Mouse (Mus musculus) embryonic facial prominence, embryonic 12.5 days (tissue): ENCODE results near the gene Zfhx3. TPM values are rescaled to one million over a fixed set of nuclear protein-coding genes. Genes with fewer than 3 reads are reported as not detected.

Experiments used
- ATAC-seq: fragments of 200-750 bp; cut with Nextera tagmentation; 2 replicates; pipeline ENCODE4 v1.8.0; 2017; ENCODE audit not compliant: insufficient number of reproducible peaks, insufficient read depth, low FRiP score, low TSS enrichment
- H3K27ac ChIP-seq: fragments of 300-500 bp; sonication (generic); 2 replicates; pipeline ENCODE4 v1.5.1; 2016; ENCODE audit warnings: mild to moderate bottlenecking
- H3K27me3 ChIP-seq: fragments of 300-500 bp; sonication (generic); 2 replicates; pipeline ENCODE4 v1.6.1; 2016; ENCODE audit warnings: mild to moderate bottlenecking, moderate library complexity
- H3K36me3 ChIP-seq: fragments of 300-500 bp; sonication (generic); 2 replicates; pipeline ENCODE4 v1.6.1; 2016; ENCODE audit warnings: mild to moderate bottlenecking
- H3K4me1 ChIP-seq: fragments of 300-500 bp; sonication (generic); 2 replicates; pipeline ENCODE4 v1.6.1; 2016
- H3K4me2 ChIP-seq: fragments of 300-500 bp; sonication (generic); replicated peaks from 2 replicates; pipeline ENCODE4 v1.6.1; 2016; ENCODE audit warnings: mild to moderate bottlenecking, moderate library complexity
- H3K4me3 ChIP-seq: fragments of 300-500 bp; sonication (generic); 2 replicates; pipeline ENCODE4 v1.5.1; 2016; ENCODE audit warnings: mild to moderate bottlenecking
- H3K9ac ChIP-seq: fragments of 300-500 bp; sonication (generic); 2 replicates; pipeline ENCODE4 v1.6.1; 2016; ENCODE audit warnings: mild to moderate bottlenecking, moderate library complexity
- H3K9me3 ChIP-seq: fragments of 300-500 bp; sonication (generic); 2 replicates; pipeline ENCODE4 v1.6.1; 2016; ENCODE audit warnings: mild to moderate bottlenecking, moderate library complexity
- WGBS: fragments of 180-500 bp; shearing (Covaris S2); methylation state at CpG from one replicate; pipeline ENCODE4 v1.1.7; 2016; 5-methylcytosine and 5-hydroxymethylcytosine counted together
- polyA plus RNA-seq: library from polyadenylated mRNA; unstranded; fragments of >200 nt; fragmentation: Nextera tagmentation; extraction: Ambion mirVana; gene quantifications from 2 replicates; pipeline ENCODE4 v1.2.1, GENCODE M21; 2016

Zfhx3 gene
- polyA plus RNA-seq, 1 experiment from 2014 or later = 43.1 TPM

GRCm38 (mm10) chr8:108695938-108696630 lies 753.6 kb downstream of the Zfhx3 start:
- peaks cover 68% of the 10 kb centered on the region for H3K4me1 ChIP-seq
- peak overlapping the region; percentile 67 for H3K4me2 ChIP-seq
- H3K9me3 ChIP-seq = no peaks in the 10 kb centered on the region
- peak overlapping the region; percentile 50 for H3K9ac ChIP-seq
- no peaks in the 10 kb centered on the region for H3K36me3 ChIP-seq
- peaks cover 40% of the 10 kb centered on the region for H3K27me3 ChIP-seq
- ATAC-seq = no peak
- under 1% methylated on average over 31 of the region's 31 CpGs for WGBS
- H3K27ac ChIP-seq = peak overlapping the region; percentile 52
- peak overlapping the region; percentile 34 for H3K4me3 ChIP-seq

- Histone ChIP-seq H3K9ac (peak overlapping the region; percentile 50), H3K4me2 (peak overlapping the region; percentile 67), H3K36me3 (no peaks in the 10 kb centered on the region), H3K4me1 (peaks cover 68% of the 10 kb centered on the region), H3K9me3 (no peaks in the 10 kb centered on the region), H3K4me3 (peak overlapping the region; percentile 34), H3K27ac (peak overlapping the region; percentile 52), H3K27me3 (peaks cover 40% of the 10 kb centered on the region)
- WGBS = 2% methylated on average over 27 of the region's 27 CpGs
- ATAC-seq = no peak
Observed at GRCm38 (mm10) chr8:108696631-108697410, 754.4 kb downstream of the Zfhx3 start.

DNA sequence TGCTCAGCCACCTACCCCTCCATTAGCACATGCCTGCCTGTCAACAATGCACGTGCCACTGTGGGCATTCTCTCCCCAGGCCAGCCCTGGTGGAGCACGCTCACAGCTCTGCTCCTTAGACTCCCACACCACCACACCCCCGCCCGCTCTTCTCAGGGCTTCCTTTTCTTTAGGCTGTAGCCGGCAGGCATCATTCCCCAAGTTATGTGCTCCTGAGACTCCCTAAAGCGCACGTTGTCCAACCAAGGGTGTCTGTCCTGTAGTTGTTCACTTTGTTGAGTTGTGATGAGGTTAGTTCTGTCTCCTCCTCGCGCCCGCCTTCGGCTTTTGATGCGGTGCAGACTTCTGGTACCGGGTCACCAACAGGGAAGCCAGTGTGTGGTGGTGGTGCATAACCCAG lies 755.1 kb downstream of the Zfhx3 start:
- no peaks in the 10 kb centered on the region for H3K9me3 ChIP-seq
- no peak overlapping the region for H3K9ac ChIP-seq
- no peaks in the 10 kb centered on the region for H3K36me3 ChIP-seq
- H3K4me3 ChIP-seq = peak overlapping the region; percentile 14; the same call in 1 of the 2 replicates
- H3K4me2 ChIP-seq = peak overlapping the region; percentile 45
- H3K27me3 ChIP-seq = peaks cover 40% of the 10 kb centered on the region
- H3K27ac ChIP-seq = no peak overlapping the region
- H3K4me1 ChIP-seq = peaks cover 61% of the 10 kb centered on the region
- ATAC-seq = no peak
- 1% methylated on average over 13 of the region's 13 CpGs for WGBS

- Histone ChIP-seq H3K9ac (0 out of 2 replicates have a peak overlapping the region, but pooled peaks have one; percentile 15), H3K4me2 (peak overlapping the region; percentile 45), H3K36me3 (no peaks in the 10 kb centered on the region), H3K27ac (peak overlapping the region; percentile 23; the same call in 1 of the 2 replicates), H3K9me3 (no peaks in the 10 kb centered on the region), H3K4me3 (peak overlapping the region; percentile 14; the same call in 1 of the 2 replicates), H3K4me1 (peaks cover 57% of the 10 kb centered on the region), H3K27me3 (peaks cover 40% of the 10 kb centered on the region)
- WGBS = 2% methylated on average over 5 of the region's 5 CpGs
- no peak for ATAC-seq
Observed at GRCm38 (mm10) chr8:108698101-108698660, 755.7 kb downstream of the Zfhx3 start.

DNA sequence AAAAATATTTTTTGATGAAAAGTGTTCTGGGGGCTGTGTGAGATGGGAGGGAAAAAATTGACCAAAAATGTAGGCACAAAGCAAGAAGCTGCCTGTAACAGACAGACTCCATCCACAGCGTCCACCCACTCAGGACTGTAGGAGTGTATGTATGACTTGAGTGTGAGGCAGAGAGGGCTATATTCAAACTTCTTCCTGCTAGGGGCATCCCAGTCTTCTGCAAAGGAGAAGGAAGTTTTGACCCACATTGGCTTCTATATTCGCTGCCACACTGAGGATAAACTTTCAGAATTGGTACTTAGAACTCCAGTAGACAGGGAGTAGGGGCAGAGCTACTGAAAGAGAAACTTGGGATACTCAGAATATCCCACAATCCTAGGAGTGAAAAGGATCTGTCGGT lies 756.6 kb downstream of the Zfhx3 start:
- WGBS = 2% methylated on average over 3 of the region's 3 CpGs
- no peak overlapping the region for H3K4me3 ChIP-seq
- H3K27ac ChIP-seq = peak overlapping the region; percentile 84
- H3K9ac ChIP-seq = peak overlapping the region; percentile 27; the same call in 1 of the 2 replicates
- H3K4me1 ChIP-seq = peaks cover 49% of the 10 kb centered on the region
- no peaks in the 10 kb centered on the region for H3K36me3 ChIP-seq
- no peaks in the 10 kb centered on the region for H3K9me3 ChIP-seq
- peak overlapping the region; percentile 64 for H3K4me2 ChIP-seq
- H3K27me3 ChIP-seq = peaks cover 32% of the 10 kb centered on the region
- ATAC-seq = no peak

DNA sequence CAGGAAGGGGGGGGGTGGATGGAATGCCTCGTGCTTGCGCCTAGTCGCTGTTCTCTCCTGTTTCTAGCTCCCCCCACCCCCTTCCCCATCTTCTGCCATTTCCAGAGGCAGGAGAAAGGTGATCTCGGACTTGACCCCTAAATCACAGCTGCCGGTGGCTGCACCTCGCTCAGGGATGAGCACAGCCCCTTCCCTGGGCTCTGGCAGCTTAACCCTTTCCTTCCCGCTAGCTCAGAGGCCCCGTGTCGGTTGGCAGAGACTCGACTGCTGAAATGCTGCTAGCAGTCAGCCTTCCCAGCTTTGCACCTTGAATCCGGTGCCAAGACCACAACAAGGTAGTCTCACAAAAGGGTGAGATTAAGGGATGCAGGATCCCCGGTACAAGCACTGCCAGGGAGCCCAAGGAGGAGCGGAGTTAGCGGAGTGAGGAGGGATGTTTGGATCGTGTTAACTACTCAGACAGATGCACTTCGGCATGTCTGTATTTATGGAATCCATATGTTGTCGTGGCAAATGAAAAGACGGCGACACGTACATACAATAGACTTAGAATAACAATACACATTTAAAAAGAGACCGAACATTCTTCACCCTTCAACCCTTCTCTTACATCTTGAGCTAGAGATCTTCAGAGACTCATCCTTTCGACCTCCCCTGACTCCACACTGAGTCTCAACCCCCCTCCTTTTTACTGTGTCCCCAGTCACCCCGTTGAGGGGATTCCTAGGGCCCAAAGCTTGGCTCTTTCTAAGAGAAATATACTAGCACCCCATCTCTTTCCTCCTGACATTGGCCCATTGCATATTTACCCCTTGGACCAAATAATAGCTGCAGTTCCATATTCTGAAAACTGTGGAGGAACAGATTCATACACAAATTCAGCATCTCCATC lies 757.3 kb downstream of the Zfhx3 start:
- H3K27ac ChIP-seq = peak overlapping the region; percentile 84
- H3K36me3 ChIP-seq = no peaks in the 10 kb centered on the region
- WGBS = 2% methylated on average over 23 of the region's 23 CpGs
- peaks cover 25% of the 10 kb centered on the region for H3K27me3 ChIP-seq
- ATAC-seq = no peak; the same call in 1 of the 2 replicates
- H3K9ac ChIP-seq = peak overlapping the region; percentile 40
- peaks cover 47% of the 10 kb centered on the region for H3K4me1 ChIP-seq
- H3K9me3 ChIP-seq = no peaks in the 10 kb centered on the region
- peak overlapping the region; percentile 64 for H3K4me2 ChIP-seq
- H3K4me3 ChIP-seq = peak overlapping the region; percentile 31

- H3K4me1 ChIP-seq = peaks cover 37% of the 10 kb centered on the region
Observed at GRCm38 (mm10) chr8:108701381-108702175, 759.1 kb downstream of the Zfhx3 start.

DNA sequence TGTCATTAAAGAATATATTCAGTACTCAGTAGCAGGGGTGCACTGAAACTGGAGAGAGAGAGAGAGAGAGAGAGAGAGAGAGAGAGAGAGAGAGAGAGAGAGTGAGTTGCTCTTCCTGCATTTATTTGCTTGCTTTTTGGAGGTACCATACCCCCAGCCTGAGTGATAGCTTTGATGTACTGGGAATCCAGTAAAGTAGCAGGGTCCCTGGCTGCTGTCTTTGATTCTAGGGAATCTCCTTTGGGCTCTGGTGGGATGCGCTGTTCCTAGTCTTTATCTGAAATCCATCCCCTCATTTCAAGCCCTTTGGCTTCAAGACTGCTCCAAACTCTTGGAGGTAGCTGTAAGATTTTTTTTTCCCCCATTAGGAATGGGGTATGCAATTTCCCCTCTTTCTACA lies 759.8 kb downstream of the Zfhx3 start:
- Histone ChIP-seq H3K27me3 (peaks cover 5% of the 10 kb centered on the region; the same call in 1 of the 2 replicates), H3K9ac (peak overlapping the region; percentile 100), H3K4me3 (peak overlapping the region; percentile 97), H3K4me1 (peaks cover 41% of the 10 kb centered on the region), H3K36me3 (no peaks in the 10 kb centered on the region), H3K4me2 (peak overlapping the region; percentile 53), H3K27ac (peak overlapping the region; percentile 100), H3K9me3 (no peaks in the 10 kb centered on the region)
- ATAC-seq = no peak
- 0% methylated on average over 1 of the region's 1 CpGs for WGBS

More at GRCm38 (mm10) chr8:108701381-108702175, 759.1 kb downstream of the Zfhx3 start:
- no peak for ATAC-seq
- H3K9me3 ChIP-seq = no peaks in the 10 kb centered on the region
- peak overlapping the region; percentile 100 for H3K9ac ChIP-seq
- H3K4me2 ChIP-seq = peak overlapping the region; percentile 53
- peaks cover 8% of the 10 kb centered on the region; the same call in 1 of the 2 replicates for H3K27me3 ChIP-seq
- no peak overlapping the region for H3K27ac ChIP-seq
- WGBS = 10% methylated on average over 7 of the region's 7 CpGs
- peak overlapping the region; percentile 97 for H3K4me3 ChIP-seq
- H3K36me3 ChIP-seq = no peaks in the 10 kb centered on the region

- H3K4me2 ChIP-seq = peak overlapping the region; percentile 53
- peaks cover 47% of the 10 kb centered on the region for H3K4me1 ChIP-seq
- no peak for ATAC-seq
- no peaks in the 10 kb centered on the region for H3K36me3 ChIP-seq
- H3K27me3 ChIP-seq = no peaks in the 10 kb centered on the region
- WGBS = 38% methylated on average over 2 of the region's 2 CpGs
- H3K4me3 ChIP-seq = peak overlapping the region; percentile 97
- H3K9me3 ChIP-seq = no peaks in the 10 kb centered on the region
- peak overlapping the region; percentile 100 for H3K9ac ChIP-seq
- H3K27ac ChIP-seq = peak overlapping the region; percentile 100
Observed at GRCm38 (mm10) chr8:108705751-108706150, 763.3 kb downstream of the Zfhx3 start.

GRCm38 (mm10) chr8:108706491-108706847 lies 764.0 kb downstream of the Zfhx3 start:
- Histone ChIP-seq H3K27ac (peak overlapping the region; percentile 100), H3K9ac (peak overlapping the region; percentile 100), H3K27me3 (no peaks in the 10 kb centered on the region), H3K4me3 (peak overlapping the region; percentile 97), H3K9me3 (no peaks in the 10 kb centered on the region), H3K36me3 (no peaks in the 10 kb centered on the region), H3K4me1 (peaks cover 50% of the 10 kb centered on the region), H3K4me2 (peak overlapping the region; percentile 53)
- WGBS = 39% methylated on average over 3 of the region's 3 CpGs
- no peak for ATAC-seq
